Mouse (Mus musculus) thymus, adult 2 months (tissue): ENCODE measurements around the gene Snd1. TPM values are rescaled to one million over a fixed set of nuclear protein-coding genes. Genes with fewer than 3 reads are reported as not detected.

Source experiments
- DNase-seq: peaks from one replicate; pipeline ENCODE4 v3.0.0; 2021
- H3K27ac ChIP-seq: fragments of 200-500 bp; 2 replicates; pipeline ENCODE4 v1.5.1; 2012; ENCODE audit warnings: low read length, control low read depth; ENCODE audit not compliant: control insufficient read depth, insufficient read depth
- H3K27me3 ChIP-seq: fragments of 200-500 bp; 2 replicates; pipeline ENCODE4 v1.6.1; 2012; ENCODE audit warnings: mild to moderate bottlenecking, low read length, moderate library complexity, mixed read lengths; ENCODE audit not compliant: control insufficient read depth, insufficient read depth
- H3K36me3 ChIP-seq: fragments of 200-500 bp; 2 replicates; pipeline ENCODE4 v1.6.1; 2012; ENCODE audit warnings: mild to moderate bottlenecking, low read length, moderate library complexity; ENCODE audit not compliant: control insufficient read depth, insufficient read depth
- H3K4me1 ChIP-seq: fragments of 200-500 bp; replicated peaks from 2 replicates; pipeline ENCODE4 v1.6.1; 2012; ENCODE audit warnings: low read length; ENCODE audit not compliant: control insufficient read depth, insufficient read depth
- H3K4me3 ChIP-seq: fragments of 200-500 bp; 2 replicates; pipeline ENCODE4 v1.5.1; 2012; ENCODE audit warnings: mild to moderate bottlenecking, low read length, control low read depth, moderate library complexity; ENCODE audit not compliant: control insufficient read depth, insufficient read depth
- CTCF ChIP-seq: fragments of 200-500 bp; IDR thresholded peaks from 2 replicates; pipeline ENCODE4 v1.5.1; 2012; ENCODE audit warnings: mild to moderate bottlenecking, control low read depth, low read length, moderate library complexity, borderline replicate concordance; ENCODE audit not compliant: control insufficient read depth, poor library complexity, insufficient read depth; ENCODE audit errors: extremely low read depth
- POLR2A ChIP-seq: fragments of 200-500 bp; IDR thresholded peaks from 2 replicates; pipeline ENCODE4 v1.6.1; 2012; ENCODE audit warnings: mild to moderate bottlenecking, low read length, control low read depth, moderate library complexity; ENCODE audit not compliant: control insufficient read depth, poor library complexity, insufficient read depth; ENCODE audit errors: extremely low read depth
- WGBS: fragments of 180-500 bp; shearing (Covaris S2); methylation state at CpG from one replicate; pipeline ENCODE4 v1.1.7; 2018; 5-methylcytosine and 5-hydroxymethylcytosine counted together
- polyA plus RNA-seq: library from polyadenylated mRNA; depleted of rRNA; stranded (reverse); fragments of >200 nt; gene quantifications from 2 replicates; pipeline ENCODE4 v1.2.3, GENCODE M21; 2012

Snd1 gene
- polyA plus RNA-seq, 1 experiment, result 79.3 TPM

GRCm38 (mm10) chr6:28669251-28669650, 194.3 kb downstream of the Snd1 start:
- H3K36me3 ChIP-seq, result no peaks in the 10 kb centered on the region
- over 99% methylated on average over 5 of the region's 5 CpGs for WGBS
- no peak for TF ChIP-seq POLR2A
- no peak for TF ChIP-seq CTCF
- H3K4me1 ChIP-seq, result no peaks in the 10 kb centered on the region
- no peaks in the 10 kb centered on the region for H3K27me3 ChIP-seq
- H3K27ac ChIP-seq, result no peak overlapping the region
- no peak overlapping the region for H3K4me3 ChIP-seq
- no peak for DNase-seq

DNA sequence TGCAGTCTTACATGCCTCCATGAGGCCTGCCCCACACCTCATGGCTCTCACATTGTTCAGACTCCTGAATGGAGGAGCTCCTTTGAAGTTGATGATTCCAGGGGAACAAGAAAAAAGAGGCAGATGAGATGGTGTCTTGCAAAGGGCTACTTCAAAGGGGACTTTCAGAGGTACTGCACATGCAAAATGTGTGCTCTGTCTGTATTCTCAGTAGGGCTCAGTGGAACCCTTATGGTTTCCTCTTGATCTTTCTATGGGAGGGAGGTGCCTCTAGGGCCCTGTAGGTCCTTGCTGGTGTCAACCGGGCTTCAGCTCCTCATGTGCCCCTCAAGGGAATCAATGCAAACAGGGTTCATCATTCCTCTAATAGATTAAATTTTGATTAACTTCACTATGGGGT, 197.4 kb downstream of the Snd1 start:
- no peak overlapping the region for H3K27ac ChIP-seq
- no peaks in the 10 kb centered on the region for H3K27me3 ChIP-seq
- no peak for TF ChIP-seq POLR2A
- TF ChIP-seq CTCF, result no peak
- WGBS, result 100% methylated on average over 1 of the region's 1 CpGs
- H3K4me1 ChIP-seq, result no peaks in the 10 kb centered on the region
- no peaks in the 10 kb centered on the region for H3K36me3 ChIP-seq
- DNase-seq, result no peak
- no peak overlapping the region for H3K4me3 ChIP-seq

- no peak overlapping the region for H3K4me3 ChIP-seq
- WGBS, result 98% methylated on average over 1 of the region's 1 CpGs
- no peaks in the 10 kb centered on the region for H3K27me3 ChIP-seq
- H3K4me1 ChIP-seq, result no peaks in the 10 kb centered on the region
- no peak for DNase-seq
- H3K27ac ChIP-seq, result no peak overlapping the region
- TF ChIP-seq CTCF (no peak), POLR2A (no peak)
- H3K36me3 ChIP-seq, result no peaks in the 10 kb centered on the region
Measured at GRCm38 (mm10) chr6:28674686-28675085, 199.7 kb downstream of the Snd1 start.

GRCm38 (mm10) chr6:28678896-28679295, 204.0 kb downstream of the Snd1 start:
- no peaks in the 10 kb centered on the region for H3K36me3 ChIP-seq
- no peak overlapping the region for H3K27ac ChIP-seq
- TF ChIP-seq CTCF (no peak), POLR2A (no peak)
- 94% methylated on average over 1 of the region's 1 CpGs for WGBS
- no peak for DNase-seq
- H3K27me3 ChIP-seq, result no peaks in the 10 kb centered on the region
- H3K4me3 ChIP-seq, result no peak overlapping the region
- H3K4me1 ChIP-seq, result no peaks in the 10 kb centered on the region

GRCm38 (mm10) chr6:28680537-28680936, 205.6 kb downstream of the Snd1 start:
- no peak overlapping the region for H3K4me3 ChIP-seq
- 94% methylated on average over 4 of the region's 4 CpGs for WGBS
- DNase-seq, result no peak

GRCm38 (mm10) chr6:28681521-28682457, 206.8 kb downstream of the Snd1 start:
- WGBS, result 94% methylated on average over 8 of the region's 8 CpGs
- no peaks in the 10 kb centered on the region for H3K4me1 ChIP-seq
- no peaks in the 10 kb centered on the region for H3K27me3 ChIP-seq
- no peak for TF ChIP-seq POLR2A
- TF ChIP-seq CTCF, result no peak
- no peaks in the 10 kb centered on the region for H3K36me3 ChIP-seq
- no peak for DNase-seq
- no peak overlapping the region for H3K4me3 ChIP-seq
- H3K27ac ChIP-seq, result no peak overlapping the region

More at GRCm38 (mm10) chr6:28680537-28680936, 205.6 kb downstream of the Snd1 start:
- TF ChIP-seq POLR2A, result no peak
- TF ChIP-seq CTCF, result no peak
- Histone ChIP-seq H3K4me1 (no peaks in the 10 kb centered on the region), H3K27me3 (no peaks in the 10 kb centered on the region), H3K36me3 (no peaks in the 10 kb centered on the region), H3K27ac (no peak overlapping the region)

- Histone ChIP-seq H3K4me1 (no peaks in the 10 kb centered on the region), H3K36me3 (no peaks in the 10 kb centered on the region), H3K27me3 (no peaks in the 10 kb centered on the region), H3K27ac (no peak overlapping the region), H3K4me3 (no peak overlapping the region)
- TF ChIP-seq POLR2A, result no peak
- TF ChIP-seq CTCF, result no peak
- DNase-seq, result no peak
- WGBS, result 92% methylated on average over 3 of the region's 3 CpGs
Measured at GRCm38 (mm10) chr6:28685052-28685451, 210.1 kb downstream of the Snd1 start.
